Mouse (Mus musculus): ENCODE data around the gene Naip6. TPM values are rescaled to one million over a fixed set of nuclear protein-coding genes. Genes with fewer than 3 reads are reported as not detected.
"Not testable (repeated sequence)": the region's sequence is repeated elsewhere in the genome, so short reads cannot be mapped to it uniquely, and the experiment has no call there.

Gene Naip6
- polyA plus RNA-seq (2015; fragmentation: Nextera tagmentation; extraction: Ambion mirVana): 0.20 and 0.25 TPM in 2 replicates

GRCm38 (mm10) chr13:100317256-100317893 is at the start of gene Naip6:
Naip6 (minus strand) TSS chr13:100317674.
- H3K4me3 ChIP-seq; H3K4me1 ChIP-seq; H3K27me3 ChIP-seq; H3K9ac ChIP-seq; H3K9me3 ChIP-seq; H3K27ac ChIP-seq; ATAC-seq (ENCODE audit: borderline replicate concordance, extremely low read depth, low FRiP score, low TSS enrichment); H3K36me3 ChIP-seq; H3K4me2 ChIP-seq: not testable (repeated sequence)
- 59% methylated on average over 6 of the region's 6 CpGs for WGBS

GRCm38 (mm10) chr13:100352315-100352714 is 34.8 kb upstream of the Naip6 start:
- H3K9ac ChIP-seq; H3K36me3 ChIP-seq; ATAC-seq (ENCODE audit: borderline replicate concordance, extremely low read depth, low FRiP score, low TSS enrichment); H3K4me1 ChIP-seq; H3K27me3 ChIP-seq; H3K27ac ChIP-seq; H3K4me2 ChIP-seq; H3K9me3 ChIP-seq; H3K4me3 ChIP-seq: not testable (repeated sequence)
- WGBS: 69% methylated on average over 2 of the region's 2 CpGs

GRCm38 (mm10) chr13:100349510-100350173 is 32.2 kb upstream of the Naip6 start:
- not testable (repeated sequence) for H3K4me2 ChIP-seq; H3K9ac ChIP-seq; H3K27ac ChIP-seq; H3K27me3 ChIP-seq; H3K36me3 ChIP-seq; H3K4me1 ChIP-seq; H3K9me3 ChIP-seq; H3K4me3 ChIP-seq; ATAC-seq (ENCODE audit: borderline replicate concordance, extremely low read depth, low FRiP score, low TSS enrichment)
- WGBS: 50% methylated on average over 1 of the region's 2 CpGs

GRCm38 (mm10) chr13:100341822-100342221 is 24.3 kb upstream of the Naip6 start:
- no peak for ATAC-seq (ENCODE audit: borderline replicate concordance, extremely low read depth, low FRiP score, low TSS enrichment)
- H3K9ac ChIP-seq: no peak overlapping the region
- no peaks in the 10 kb centered on the region for H3K27me3 ChIP-seq
- no peak overlapping the region for H3K4me3 ChIP-seq
- no peaks in the 10 kb centered on the region for H3K9me3 ChIP-seq
- no peak overlapping the region for H3K4me2 ChIP-seq
- H3K36me3 ChIP-seq: no peaks in the 10 kb centered on the region
- WGBS: 62% methylated on average over 2 of the region's 2 CpGs
- no peak overlapping the region for H3K27ac ChIP-seq
- H3K4me1 ChIP-seq: no peaks in the 10 kb centered on the region

GRCm38 (mm10) chr13:100331728-100332127 is 14.3 kb upstream of the Naip6 start:
- not testable (repeated sequence) for H3K4me2 ChIP-seq; H3K4me3 ChIP-seq; H3K9me3 ChIP-seq; H3K4me1 ChIP-seq; H3K27me3 ChIP-seq; H3K27ac ChIP-seq; ATAC-seq (ENCODE audit: borderline replicate concordance, extremely low read depth, low FRiP score, low TSS enrichment); H3K36me3 ChIP-seq; H3K9ac ChIP-seq
- WGBS: 21% methylated on average over 5 of the region's 5 CpGs

- not testable (repeated sequence) for H3K4me3 ChIP-seq; H3K9ac ChIP-seq; H3K27ac ChIP-seq; ATAC-seq (ENCODE audit: borderline replicate concordance, extremely low read depth, low FRiP score, low TSS enrichment); H3K36me3 ChIP-seq; H3K4me2 ChIP-seq; H3K4me1 ChIP-seq; H3K9me3 ChIP-seq; H3K27me3 ChIP-seq
- WGBS: 26% methylated on average over 1 of the region's 1 CpGs
Observed at GRCm38 (mm10) chr13:100328899-100329298, 11.4 kb upstream of the Naip6 start.

GRCm38 (mm10) chr13:100328029-100328428 is 10.6 kb upstream of the Naip6 start:
- WGBS: 21% methylated on average over 2 of the region's 2 CpGs
- H3K4me3 ChIP-seq; H3K27ac ChIP-seq; H3K27me3 ChIP-seq; H3K4me1 ChIP-seq; ATAC-seq (ENCODE audit: borderline replicate concordance, extremely low read depth, low FRiP score, low TSS enrichment); H3K36me3 ChIP-seq; H3K4me2 ChIP-seq; H3K9me3 ChIP-seq; H3K9ac ChIP-seq: not testable (repeated sequence)

- not testable (repeated sequence) for H3K9ac ChIP-seq; H3K9me3 ChIP-seq; H3K27ac ChIP-seq; ATAC-seq (ENCODE audit: borderline replicate concordance, extremely low read depth, low FRiP score, low TSS enrichment); H3K4me3 ChIP-seq; H3K36me3 ChIP-seq; H3K27me3 ChIP-seq; H3K4me1 ChIP-seq; H3K4me2 ChIP-seq
- 71% methylated on average over 3 of the region's 3 CpGs for WGBS
Observed at GRCm38 (mm10) chr13:100322266-100322837, 4.9 kb upstream of the Naip6 start.

GRCm38 (mm10) chr13:100284611-100285010 is 32.9 kb downstream of the Naip6 start:
- 83% methylated on average over 1 of the region's 1 CpGs for WGBS
- no peaks in the 10 kb centered on the region for H3K36me3 ChIP-seq
- H3K4me1 ChIP-seq: no peaks in the 10 kb centered on the region
- no peaks in the 10 kb centered on the region for H3K27me3 ChIP-seq
- no peak overlapping the region for H3K27ac ChIP-seq
- no peak for ATAC-seq (ENCODE audit: borderline replicate concordance, extremely low read depth, low FRiP score, low TSS enrichment)
- H3K9ac ChIP-seq: no peak overlapping the region
- H3K4me3 ChIP-seq: no peak overlapping the region
- H3K4me2 ChIP-seq: no peak overlapping the region
- H3K9me3 ChIP-seq: no peaks in the 10 kb centered on the region

- not testable (repeated sequence) for H3K36me3 ChIP-seq; H3K4me2 ChIP-seq; ATAC-seq (ENCODE audit: borderline replicate concordance, extremely low read depth, low FRiP score, low TSS enrichment); H3K27me3 ChIP-seq; H3K9ac ChIP-seq; H3K27ac ChIP-seq; H3K4me3 ChIP-seq; H3K9me3 ChIP-seq; H3K4me1 ChIP-seq
- WGBS: no CpG with 5 or more reads among the region's 1 CpGs
Observed at GRCm38 (mm10) chr13:100271474-100272132, 45.9 kb downstream of the Naip6 start.

GRCm38 (mm10) chr13:100256996-100257395 is 60.5 kb downstream of the Naip6 start:
- H3K4me1 ChIP-seq; H3K27me3 ChIP-seq; H3K36me3 ChIP-seq; H3K4me3 ChIP-seq; ATAC-seq (ENCODE audit: borderline replicate concordance, extremely low read depth, low FRiP score, low TSS enrichment); H3K9ac ChIP-seq; H3K9me3 ChIP-seq; H3K4me2 ChIP-seq; H3K27ac ChIP-seq: not testable (repeated sequence)
- WGBS: 26% methylated on average over 2 of the region's 2 CpGs

GRCm38 (mm10) chr13:100255925-100256324 is 61.5 kb downstream of the Naip6 start:
- ATAC-seq (ENCODE audit: borderline replicate concordance, extremely low read depth, low FRiP score, low TSS enrichment); H3K9ac ChIP-seq: not testable (repeated sequence)
- WGBS: 84% methylated on average over 6 of the region's 6 CpGs

More at GRCm38 (mm10) chr13:100255925-100256324, 61.5 kb downstream of the Naip6 start:
- not testable (repeated sequence) for H3K4me2 ChIP-seq, H3K4me1 ChIP-seq, H3K36me3 ChIP-seq, H3K27ac ChIP-seq, H3K4me3 ChIP-seq, H3K9me3 ChIP-seq, H3K27me3 ChIP-seq

All from lung, embryonic 15.5 days (tissue).